Mouse (Mus musculus): ENCODE measurements around the gene Parp16. TPM values are rescaled to one million over a fixed set of nuclear protein-coding genes. Genes with fewer than 3 reads are reported as not detected.
A peak's percentile ranks its signal among the peaks of the same experiment; 100 is the strongest.
"Not testable (repeated sequence)": the region's sequence is repeated elsewhere in the genome, so short reads cannot be mapped to it uniquely, and the experiment has no call there.

The Parp16 gene
- polyA plus RNA-seq, 1 experiment from 2014 or later: 4.2 TPM

GRCm38 (mm10) chr9:65259366-65259765 lies 64.2 kb downstream of the Parp16 start:
- Histone ChIP-seq H3K4me3 (ENCODE audit: low read depth, low read length) (no peak overlapping the region), H3K27ac (ENCODE audit: low read depth, low read length) (no peak overlapping the region), H3K9ac (ENCODE audit: low read length) (no peak overlapping the region), H3K4me2 (ENCODE audit: low read length) (no peak overlapping the region), H3K4me1 (ENCODE audit: control insufficient read depth, insufficient read depth, low read length) (no peaks in the 10 kb centered on the region), H3K36me3 (ENCODE audit: control insufficient read depth, insufficient read depth, low read length) (no peaks in the 10 kb centered on the region), H3K27me3 (replicated peaks; ENCODE audit: control insufficient read depth, insufficient read depth, low read length) (no peaks in the 10 kb centered on the region), H3K9me3 (replicated peaks; ENCODE audit: control insufficient read depth, low read length) (no peaks in the 10 kb centered on the region)
- whole genome bisulfite sequencing: 85% methylated on average over 7 of the region's 7 CpGs
- DNase-seq (ENCODE audit: low spot score) (no peak), ATAC-seq (no peak)

- Histone ChIP-seq H3K9me3 (replicated peaks; ENCODE audit: control insufficient read depth, low read length) (no peaks in the 10 kb centered on the region), H3K9ac (ENCODE audit: low read length) (no peak overlapping the region), H3K27ac (ENCODE audit: low read depth, low read length) (no peak overlapping the region), H3K4me3 (ENCODE audit: low read depth, low read length) (no peak overlapping the region), H3K27me3 (replicated peaks; ENCODE audit: control insufficient read depth, insufficient read depth, low read length) (no peaks in the 10 kb centered on the region), H3K36me3 (ENCODE audit: control insufficient read depth, insufficient read depth, low read length) (no peaks in the 10 kb centered on the region), H3K4me2 (ENCODE audit: low read length) (no peak overlapping the region), H3K4me1 (ENCODE audit: control insufficient read depth, insufficient read depth, low read length) (no peaks in the 10 kb centered on the region)
- ATAC-seq (no peak), DNase-seq (ENCODE audit: low spot score) (no peak)
- WGBS: 89% methylated on average over 2 of the region's 2 CpGs
These were observed 66.6 kb downstream of the Parp16 start for GRCm38 (mm10) chr9:65261591-65262230.

- H3K9ac ChIP-seq (ENCODE audit: low read length): no peak overlapping the region
- ATAC-seq: no peak
- H3K4me3 ChIP-seq (ENCODE audit: low read depth, low read length): no peak overlapping the region
- H3K9me3 ChIP-seq (replicated peaks; ENCODE audit: control insufficient read depth, low read length): no peaks in the 10 kb centered on the region
- WGBS: 92% methylated on average over 3 of the region's 3 CpGs
- H3K27ac ChIP-seq (ENCODE audit: low read depth, low read length): no peak overlapping the region
- H3K27me3 ChIP-seq (replicated peaks; ENCODE audit: control insufficient read depth, insufficient read depth, low read length): no peaks in the 10 kb centered on the region
- H3K36me3 ChIP-seq (ENCODE audit: control insufficient read depth, insufficient read depth, low read length): no peaks in the 10 kb centered on the region
- DNase-seq (ENCODE audit: low spot score): no peak
- H3K4me1 ChIP-seq (ENCODE audit: control insufficient read depth, insufficient read depth, low read length): no peaks in the 10 kb centered on the region; the same call in 1 of the 2 replicates
- H3K4me2 ChIP-seq (ENCODE audit: low read length): no peak overlapping the region
These were observed 67.5 kb downstream of the Parp16 start for GRCm38 (mm10) chr9:65262641-65263120.

DNA sequence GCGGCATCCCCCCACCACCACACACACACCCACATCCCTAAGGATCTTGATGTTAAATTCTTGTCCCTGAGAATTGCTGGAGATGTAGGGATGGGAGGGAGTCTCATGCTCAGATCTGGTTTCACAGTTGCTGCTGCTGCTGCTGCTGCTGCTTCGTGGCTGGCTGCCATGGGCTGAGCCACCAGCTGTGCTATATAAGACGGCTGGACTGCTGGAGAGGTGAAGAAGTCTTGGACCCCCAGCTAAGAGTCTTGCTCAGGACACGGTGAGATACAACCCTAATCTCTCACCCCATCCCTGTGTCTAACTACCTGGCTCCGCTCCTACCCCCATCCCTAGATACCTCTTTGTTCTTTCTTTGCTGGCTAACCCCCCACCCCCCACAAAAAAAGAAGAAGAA lies 69.8 kb downstream of the Parp16 start, which contains the start of gene Cilp:
TSS of gene Cilp (plus strand) at position 222 of the 400 bp plus-strand sequence.
- DNase-seq (ENCODE audit: low spot score): peak; percentile 39

GRCm38 (mm10) chr9:65267742-65268515 lies 72.8 kb downstream of the Parp16 start:
- DNase-seq (ENCODE audit: low spot score) (peak; percentile 98), ATAC-seq (peak; percentile 98)
- peak overlapping the region; percentile 26; the same call in 1 of the 2 replicates for H3K4me2 ChIP-seq (ENCODE audit: low read length)
- H3K9me3 ChIP-seq (replicated peaks; ENCODE audit: control insufficient read depth, low read length): no peaks in the 10 kb centered on the region
- peak overlapping the region; percentile 90 for H3K27ac ChIP-seq (ENCODE audit: low read depth, low read length)
- H3K4me1 ChIP-seq (ENCODE audit: control insufficient read depth, insufficient read depth, low read length): peaks cover 12% of the 10 kb centered on the region; the same call in 1 of the 2 replicates
- no peak overlapping the region for H3K4me3 ChIP-seq (ENCODE audit: low read depth, low read length)
- no peaks in the 10 kb centered on the region for H3K27me3 ChIP-seq (replicated peaks; ENCODE audit: control insufficient read depth, insufficient read depth, low read length)
- no peaks in the 10 kb centered on the region for H3K36me3 ChIP-seq (ENCODE audit: control insufficient read depth, insufficient read depth, low read length)
- WGBS: 5% methylated on average over 7 of the region's 7 CpGs
- peak overlapping the region; percentile 14; the same call in 1 of the 2 replicates for H3K9ac ChIP-seq (ENCODE audit: low read length)

More for the DNA sequence above, 69.8 kb downstream of the Parp16 start, which contains the start of gene Cilp:
- H3K27ac ChIP-seq (ENCODE audit: low read depth, low read length): peak within 1 kb of the TSS; percentile 15; the same call in 1 of the 2 replicates
- H3K9me3 ChIP-seq (replicated peaks; ENCODE audit: control insufficient read depth, low read length): no peaks in the 10 kb centered on the region
- no peak within 1 kb of the TSS for H3K4me3 ChIP-seq (ENCODE audit: low read depth, low read length)
- no peak for ATAC-seq
- 44% methylated on average over 5 of the region's 5 CpGs for WGBS
- no peaks in the 10 kb centered on the region for H3K27me3 ChIP-seq (replicated peaks; ENCODE audit: control insufficient read depth, insufficient read depth, low read length)
- H3K4me2 ChIP-seq (ENCODE audit: low read length): no peak within 1 kb of the TSS
- H3K4me1 ChIP-seq (ENCODE audit: control insufficient read depth, insufficient read depth, low read length): peaks cover 12% of the 10 kb centered on the region; the same call in 1 of the 2 replicates
- no peaks in the 10 kb centered on the region for H3K36me3 ChIP-seq (ENCODE audit: control insufficient read depth, insufficient read depth, low read length)
- H3K9ac ChIP-seq (ENCODE audit: low read length): peak within 1 kb of the TSS; percentile 17; the same call in 1 of the 2 replicates

- Histone ChIP-seq H3K9me3 (replicated peaks; ENCODE audit: control insufficient read depth, low read length) (no peaks in the 10 kb centered on the region), H3K4me1 (ENCODE audit: control insufficient read depth, insufficient read depth, low read length) (peaks cover 9% of the 10 kb centered on the region; the same call in 1 of the 2 replicates), H3K36me3 (ENCODE audit: control insufficient read depth, insufficient read depth, low read length) (no peaks in the 10 kb centered on the region), H3K4me3 (ENCODE audit: low read depth, low read length) (no peak overlapping the region), H3K4me2 (ENCODE audit: low read length) (no peak overlapping the region), H3K27me3 (replicated peaks; ENCODE audit: control insufficient read depth, insufficient read depth, low read length) (no peaks in the 10 kb centered on the region), H3K27ac (ENCODE audit: low read depth, low read length) (no peak overlapping the region), H3K9ac (ENCODE audit: low read length) (no peak overlapping the region)
- ATAC-seq (no peak), DNase-seq (ENCODE audit: low spot score) (no peak)
- 90% methylated on average over 13 of the region's 13 CpGs for WGBS
These were observed 78.1 kb downstream of the Parp16 start for GRCm38 (mm10) chr9:65273048-65273809.

GRCm38 (mm10) chr9:65273873-65274272 lies 78.7 kb downstream of the Parp16 start:
- ATAC-seq (no peak), DNase-seq (ENCODE audit: low spot score) (no peak)
- no peak overlapping the region for H3K27ac ChIP-seq (ENCODE audit: low read depth, low read length)
- H3K9me3 ChIP-seq (replicated peaks; ENCODE audit: control insufficient read depth, low read length): no peaks in the 10 kb centered on the region
- 81% methylated on average over 4 of the region's 4 CpGs for WGBS
- no peak overlapping the region for H3K4me2 ChIP-seq (ENCODE audit: low read length)
- peaks cover 3% of the 10 kb centered on the region; the same call in 1 of the 2 replicates for H3K4me1 ChIP-seq (ENCODE audit: control insufficient read depth, insufficient read depth, low read length)
- no peaks in the 10 kb centered on the region for H3K27me3 ChIP-seq (replicated peaks; ENCODE audit: control insufficient read depth, insufficient read depth, low read length)
- H3K36me3 ChIP-seq (ENCODE audit: control insufficient read depth, insufficient read depth, low read length): no peaks in the 10 kb centered on the region
- H3K4me3 ChIP-seq (ENCODE audit: low read depth, low read length): no peak overlapping the region
- no peak overlapping the region for H3K9ac ChIP-seq (ENCODE audit: low read length)

GRCm38 (mm10) chr9:65274851-65275250 lies 79.7 kb downstream of the Parp16 start:
- H3K4me2 ChIP-seq (ENCODE audit: low read length); H3K9ac ChIP-seq (ENCODE audit: low read length); H3K36me3 ChIP-seq (ENCODE audit: control insufficient read depth, insufficient read depth, low read length); H3K9me3 ChIP-seq (replicated peaks; ENCODE audit: control insufficient read depth, low read length); H3K4me3 ChIP-seq (ENCODE audit: low read depth, low read length); H3K27me3 ChIP-seq (replicated peaks; ENCODE audit: control insufficient read depth, insufficient read depth, low read length); DNase-seq (ENCODE audit: low spot score); ATAC-seq; H3K4me1 ChIP-seq (ENCODE audit: control insufficient read depth, insufficient read depth, low read length); H3K27ac ChIP-seq (ENCODE audit: low read depth, low read length): not testable (repeated sequence)
- 67% methylated on average over 3 of the region's 3 CpGs for WGBS

Data from forebrain, embryonic 14.5 days (tissue).